Mouse (Mus musculus): Measurements from ENCODE around the gene Chrna4.

GRCm38 (mm10) chr2:180990347-180990746 lies 53.0 kb downstream of the Chrna4 start:
- TF ChIP-seq CTCF (IDR thresholded peaks at IDR 0.05 in 2 of 3, conservative IDR thresholded peaks at IDR 0.05 in 1 of 3; ENCODE audit: control insufficient read depth in 1 of 3, insufficient read depth in 1 of 3, low read depth in 2 of 3, low read length in 3 of 3, poor library complexity in 1 of 3, severe bottlenecking in 1 of 3) (no peak), GATA1 (IDR thresholded peaks at IDR 0.05; ENCODE audit: low read depth, low read length) (no peak), MAX (IDR thresholded peaks at IDR 0.05; ENCODE audit: low read length) (no peak)
